In the genomic region with DNA sequence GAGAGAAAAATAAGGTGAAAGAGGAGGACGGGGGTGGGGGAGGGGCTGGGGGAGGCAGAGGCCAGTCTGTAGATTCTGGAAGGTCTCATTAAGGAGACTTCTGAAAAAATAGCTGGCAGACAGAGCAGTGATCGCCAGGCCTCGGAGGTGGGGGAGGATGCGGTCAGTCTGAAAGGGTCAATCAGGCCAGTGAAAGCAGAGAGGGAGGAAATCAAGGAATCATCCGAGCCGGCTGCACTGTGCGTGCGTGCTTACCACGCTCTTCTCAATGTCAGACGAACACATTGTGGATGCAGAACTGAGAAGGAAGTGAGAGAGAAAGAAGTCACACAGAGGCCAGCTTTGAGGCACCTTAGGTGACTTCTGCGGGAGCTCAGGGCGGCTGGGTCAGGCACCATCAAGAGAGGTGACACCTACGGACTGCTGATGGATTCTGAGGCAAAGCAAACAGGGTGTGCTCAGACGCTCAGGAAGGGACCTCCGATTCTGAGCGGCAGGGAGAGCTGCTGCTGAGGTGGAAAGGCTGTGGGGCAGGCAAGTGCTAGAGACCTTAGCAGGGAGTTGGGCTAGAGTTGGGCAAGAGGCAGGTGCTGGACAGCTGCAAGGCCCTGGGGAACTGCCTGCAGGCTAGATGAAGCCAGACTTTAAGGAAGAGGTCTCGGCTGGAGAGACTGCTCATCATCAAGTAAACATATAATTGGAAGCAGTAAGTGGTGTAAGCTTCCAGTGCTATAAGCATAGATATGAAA, we compare ENCODE assay signal across 8 mouse cellular contexts.
DNase-seq lines count a peak whose midpoint lies in the region; ATAC-seq and TF ChIP-seq lines count a peak whose summit lies in the region.

No protein-coding gene starts in this region.

- no peak for TF ChIP-seq POLR2A in lung, adult 2 months (IDR thresholded peaks at IDR 0.05; ENCODE audit: borderline replicate concordance, extremely low read depth, low read depth, low read length)

- peak overlapping the region; percentile 5; the same call in 1 of the 2 replicates for H3K4me3 ChIP-seq in lung, embryonic 15.5 days
- no peak overlapping the region for H3K4me3 ChIP-seq in lung, adult 2 months (replicated peaks; ENCODE audit: extremely low read depth, low read depth, low read length)
- H3K4me3 ChIP-seq in forebrain, embryonic 10.5 days = peak overlapping the region; percentile 36
- H3K4me3 ChIP-seq in limb, embryonic 10.5 days = peak overlapping the region; percentile 33
- H3K4me3 ChIP-seq in neural tube, embryonic 15.5 days (replicated peaks) = no peak overlapping the region

- DNase-seq in lung, adult 2 months = no peak
- DNase-seq in forebrain, embryonic 10.5 days (ENCODE audit: extremely low spot score, low spot score) = peak; percentile 28
- DNase-seq in limb, embryonic 10.5 days (ENCODE audit: low spot score) = peak; percentile 44
- DNase-seq in urinary bladder, postnatal 14 days (ENCODE audit: low spot score) = no peak
- DNase-seq in thymus, adult 18-20 months = no peak

- H3K36me3 ChIP-seq in lung, embryonic 15.5 days = no peaks in the 10 kb centered on the region
- H3K36me3 ChIP-seq in forebrain, embryonic 10.5 days (replicated peaks) = no peaks in the 10 kb centered on the region
- H3K36me3 ChIP-seq in limb, embryonic 10.5 days = no peaks in the 10 kb centered on the region
- no peaks in the 10 kb centered on the region for H3K36me3 ChIP-seq in neural tube, embryonic 15.5 days

- no peak overlapping the region for H3K9ac ChIP-seq in lung, embryonic 15.5 days
- no peak overlapping the region for H3K9ac ChIP-seq in neural tube, embryonic 15.5 days (replicated peaks)

- H3K4me1 ChIP-seq in lung, embryonic 15.5 days = peaks cover 28% of the 10 kb centered on the region
- peaks cover 13% of the 10 kb centered on the region; the same call in 1 of the 2 replicates for H3K4me1 ChIP-seq in lung, adult 2 months (ENCODE audit: control insufficient read depth, insufficient read depth, low read length)
- peaks cover 31% of the 10 kb centered on the region for H3K4me1 ChIP-seq in forebrain, embryonic 10.5 days
- peaks cover 22% of the 10 kb centered on the region for H3K4me1 ChIP-seq in limb, embryonic 10.5 days
- peaks cover 15% of the 10 kb centered on the region for H3K4me1 ChIP-seq in neural tube, embryonic 15.5 days

- H3K9me3 ChIP-seq in lung, embryonic 15.5 days = no peaks in the 10 kb centered on the region
- H3K9me3 ChIP-seq in forebrain, embryonic 10.5 days = no peaks in the 10 kb centered on the region
- no peaks in the 10 kb centered on the region for H3K9me3 ChIP-seq in limb, embryonic 10.5 days (replicated peaks)
- no peaks in the 10 kb centered on the region for H3K9me3 ChIP-seq in neural tube, embryonic 15.5 days (replicated peaks)

- WGBS in lung, embryonic 15.5 days = 7% methylated on average over 17 of the region's 17 CpGs
- WGBS in lung, adult 2 months = 10% methylated on average over 17 of the region's 17 CpGs
- WGBS in forebrain, embryonic 10.5 days = 6% methylated on average over 17 of the region's 17 CpGs
- WGBS in limb, embryonic 10.5 days = 7% methylated on average over 17 of the region's 17 CpGs
- WGBS in neural tube, embryonic 15.5 days = 14% methylated on average over 17 of the region's 17 CpGs

- H3K27me3 ChIP-seq in lung, embryonic 15.5 days = no peaks in the 10 kb centered on the region
- no peaks in the 10 kb centered on the region for H3K27me3 ChIP-seq in forebrain, embryonic 10.5 days (ENCODE audit: poor library complexity, severe bottlenecking)
- no peaks in the 10 kb centered on the region for H3K27me3 ChIP-seq in limb, embryonic 10.5 days (ENCODE audit: low read depth, poor library complexity, severe bottlenecking)
- no peaks in the 10 kb centered on the region for H3K27me3 ChIP-seq in neural tube, embryonic 15.5 days (replicated peaks)

- peak; percentile 42; the same call in 1 of the 2 replicates for ATAC-seq in lung, embryonic 15.5 days (ENCODE audit: borderline replicate concordance, extremely low read depth, low FRiP score, low TSS enrichment)
- ATAC-seq in neural tube, embryonic 15.5 days (ENCODE audit: low FRiP score) = no peak
- ATAC-seq in inflammation-experienced regulatory T-cells, adult 6 months = no peak

- peak overlapping the region; percentile 30 for H3K27ac ChIP-seq in lung, embryonic 15.5 days
- H3K27ac ChIP-seq in forebrain, embryonic 10.5 days = peak overlapping the region; percentile 80
- peak overlapping the region; percentile 59 for H3K27ac ChIP-seq in limb, embryonic 10.5 days
- H3K27ac ChIP-seq in neural tube, embryonic 15.5 days (replicated peaks) = peak overlapping the region; percentile 14; the same call in 1 of the 2 replicates

- H3K4me2 ChIP-seq in lung, embryonic 15.5 days = peak overlapping the region; percentile 43
- H3K4me2 ChIP-seq in neural tube, embryonic 15.5 days = peak overlapping the region; percentile 30

- TF ChIP-seq CTCF in lung, adult 2 months (IDR thresholded peaks at IDR 0.05; ENCODE audit: insufficient read depth, low read length) = no peak

Comparison
In these comparisons a context has a peak if more than half of its experiments do, and no peak if none do; other contexts are left out.
1. H3K4me3 ChIP-seq: peak in lung, embryonic 15.5 days (single experiment), forebrain, embryonic 10.5 days (single experiment) and limb, embryonic 10.5 days (single experiment); none in lung, adult 2 months (single experiment) and neural tube, embryonic 15.5 days (single experiment).
2. H3K27ac ChIP-seq: peak in every context shown above with its lines; median percentile 80 in forebrain, embryonic 10.5 days; 59 in limb, embryonic 10.5 days; 30 in lung, embryonic 15.5 days; 14 in neural tube, embryonic 15.5 days.
3. DNase-seq: peak in forebrain, embryonic 10.5 days (single experiment) and limb, embryonic 10.5 days (single experiment); none in lung, adult 2 months (single experiment), urinary bladder, postnatal 14 days (single experiment) and thymus, adult 18-20 months (0 of 2).